ENCODE assay signal across 8 mouse cellular contexts in the genomic region with DNA sequence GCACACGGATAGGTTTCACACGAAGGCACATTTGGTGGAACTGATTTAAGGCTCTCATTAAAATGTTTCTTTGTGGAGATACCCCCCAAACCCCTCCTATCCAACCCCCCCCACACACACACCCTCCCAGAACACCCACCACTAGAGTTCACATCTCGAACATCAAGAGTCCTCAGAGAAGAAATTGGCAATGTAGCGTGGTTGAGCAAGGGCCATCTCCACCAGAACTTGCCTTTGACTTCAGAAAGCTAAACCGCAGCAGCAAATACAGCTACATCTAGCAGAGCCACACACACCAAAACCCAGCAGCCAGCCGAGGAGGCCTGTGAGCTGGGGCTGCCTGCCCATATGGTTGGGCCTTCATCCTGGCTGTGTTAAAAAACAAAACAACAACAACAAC. TPM values are rescaled to one million over a fixed set of nuclear protein-coding genes. Genes with fewer than 3 reads are reported as not detected.
DNase-seq lines count a peak whose midpoint lies in the region; ATAC-seq lines count a peak whose summit lies in the region.
"Had no signal": no experiment of that assay in that cellular context is flagged by ENCODE, and none has a peak within 500 bp of the region (broad histone marks: within the 10 kb centered on the region; RNA-seq: fewer than 3 reads in every experiment).

No protein-coding gene starts in this region.

- peak overlapping the region; percentile 88 for H3K4me3 ChIP-seq in neural tube, embryonic 11.5 days (ENCODE audit: low read depth, low read length)
- peak overlapping the region; percentile 96 for H3K4me3 ChIP-seq in hindbrain, embryonic 13.5 days

- H3K27ac ChIP-seq in neural tube, embryonic 11.5 days (ENCODE audit: low read depth, low read length) = no peak overlapping the region
- no peak overlapping the region for H3K27ac ChIP-seq in hindbrain, embryonic 13.5 days

- peak overlapping the region; percentile 84; the same call in 1 of the 2 replicates for H3K9ac ChIP-seq in neural tube, embryonic 11.5 days (ENCODE audit: low read length)
- H3K9ac ChIP-seq in hindbrain, embryonic 13.5 days = peak overlapping the region; percentile 98

- no peaks in the 10 kb centered on the region for H3K27me3 ChIP-seq in neural tube, embryonic 11.5 days (ENCODE audit: control insufficient read depth, insufficient read depth, low read length)
- no peaks in the 10 kb centered on the region for H3K27me3 ChIP-seq in hindbrain, embryonic 13.5 days

- H3K4me1 ChIP-seq in neural tube, embryonic 11.5 days (ENCODE audit: control insufficient read depth, insufficient read depth, low read length) = peaks cover 44% of the 10 kb centered on the region
- peaks cover 60% of the 10 kb centered on the region for H3K4me1 ChIP-seq in hindbrain, embryonic 13.5 days (replicated peaks)

- ATAC-seq in neural tube, embryonic 11.5 days (ENCODE audit: insufficient read depth, low FRiP score, low TSS enrichment) = no peak
- ATAC-seq in hindbrain, embryonic 13.5 days (ENCODE audit: low FRiP score) = no peak
- no peak for ATAC-seq in inflammation-experienced regulatory T-cells, adult 6 months

- peak overlapping the region; percentile 57 for H3K4me2 ChIP-seq in neural tube, embryonic 11.5 days (ENCODE audit: low read depth)
- H3K4me2 ChIP-seq in hindbrain, embryonic 13.5 days = peak overlapping the region; percentile 71

- WGBS in neural tube, embryonic 11.5 days = 24% methylated on average over 6 of the region's 6 CpGs
- 62% methylated on average over 6 of the region's 6 CpGs for WGBS in hindbrain, embryonic 13.5 days

- no peaks in the 10 kb centered on the region; the same call in 1 of the 2 replicates for H3K36me3 ChIP-seq in neural tube, embryonic 11.5 days (ENCODE audit: control insufficient read depth, insufficient read depth, low read length)
- H3K36me3 ChIP-seq in hindbrain, embryonic 13.5 days = peaks cover 11% of the 10 kb centered on the region

- no peaks in the 10 kb centered on the region for H3K9me3 ChIP-seq in neural tube, embryonic 11.5 days (ENCODE audit: control insufficient read depth, low read length)
- no peaks in the 10 kb centered on the region for H3K9me3 ChIP-seq in hindbrain, embryonic 13.5 days

- DNase-seq in neural tube, embryonic 11.5 days (ENCODE audit: low spot score) = no peak
- no peak for DNase-seq in neural tube, embryonic 10.5 days (ENCODE audit: extremely low spot score, low spot score)
- DNase-seq in lung, postnatal 36 days = peak; percentile 37
- DNase-seq in cerebellum, adult 9-10 months = no peak
- DNase-seq in T-cell, adult 2 months (ENCODE audit: low spot score) = no peak
- DNase-seq: layer of hippocampus, adult 9-11 months had no signal

RNA-seq across cellular contexts. Expression of gene Ptk7, which starts 1.9 kb away (rescaled TPM):
- 32.9 and 35.8 TPM in 2 replicates for polyA plus RNA-seq in neural tube, embryonic 11.5 days (2014; fragmentation: Nextera tagmentation; extraction: Ambion mirVana)
- 39.9 and 40.7 TPM in 2 replicates for polyA plus RNA-seq in hindbrain, embryonic 13.5 days (2015; fragmentation: Nextera tagmentation; extraction: Ambion mirVana)
- not detected for polyA plus RNA-seq in inflammation-experienced regulatory T-cells, adult 6 months (2017; shearing (Covaris generic))

RNA-seq across cellular contexts. Expression of gene Klc4, which starts 18.4 kb away (rescaled TPM):
- polyA plus RNA-seq in neural tube, embryonic 11.5 days (2014; fragmentation: Nextera tagmentation; extraction: Ambion mirVana) = 36.4 and 38.4 TPM in 2 replicates
- 45.1 and 45.9 TPM in 2 replicates for polyA plus RNA-seq in hindbrain, embryonic 13.5 days (2015; fragmentation: Nextera tagmentation; extraction: Ambion mirVana)
- polyA plus RNA-seq in inflammation-experienced regulatory T-cells, adult 6 months (2017; shearing (Covaris generic)) = 10 to 100 TPM in 1 of 3 experiments, 1 to 10 TPM in 2; 7.6 to 10.1 (median 9.1) TPM

RNA-seq across cellular contexts. Expression of gene Mrpl2, which starts 18.6 kb away (rescaled TPM):
- polyA plus RNA-seq in neural tube, embryonic 11.5 days (2014; fragmentation: Nextera tagmentation; extraction: Ambion mirVana) = 104 and 113 TPM in 2 replicates
- 73.5 and 75.6 TPM in 2 replicates for polyA plus RNA-seq in hindbrain, embryonic 13.5 days (2015; fragmentation: Nextera tagmentation; extraction: Ambion mirVana)
- polyA plus RNA-seq in inflammation-experienced regulatory T-cells, adult 6 months (2017; shearing (Covaris generic)) = 10 to 100 TPM; 59.1 to 81.9 (median 60.2) TPM

RNA-seq across cellular contexts. Expression of gene Cul7, which starts 22.7 kb away (rescaled TPM):
- polyA plus RNA-seq in neural tube, embryonic 11.5 days (2014; fragmentation: Nextera tagmentation; extraction: Ambion mirVana) = 31.7 and 37.0 TPM in 2 replicates
- 40.0 and 41.2 TPM in 2 replicates for polyA plus RNA-seq in hindbrain, embryonic 13.5 days (2015; fragmentation: Nextera tagmentation; extraction: Ambion mirVana)
- 1 to 10 TPM; 1.7 to 4.1 (median 2.5) TPM for polyA plus RNA-seq in inflammation-experienced regulatory T-cells, adult 6 months (2017; shearing (Covaris generic))

RNA-seq across cellular contexts. Expression of gene Rrp36, which starts 46.7 kb away (rescaled TPM):
- 49.8 and 53.5 TPM in 2 replicates for polyA plus RNA-seq in neural tube, embryonic 11.5 days (2014; fragmentation: Nextera tagmentation; extraction: Ambion mirVana)
- polyA plus RNA-seq in hindbrain, embryonic 13.5 days (2015; fragmentation: Nextera tagmentation; extraction: Ambion mirVana) = 52.3 and 56.2 TPM in 2 replicates
- polyA plus RNA-seq in inflammation-experienced regulatory T-cells, adult 6 months (2017; shearing (Covaris generic)) = 10 to 100 TPM; 47.3 to 50.7 (median 47.7) TPM

Comparison
In these comparisons a context has a peak if more than half of its experiments do, and no peak if none do; other contexts are left out.
1. RNA of gene Ptk7, which starts 1.9 kb away (polyA plus RNA-seq): 39.9 to 40.7 TPM in hindbrain, embryonic 13.5 days and 32.9 to 35.8 TPM in neural tube, embryonic 11.5 days; not detected in inflammation-experienced regulatory T-cells, adult 6 months; every median in the first group is over 10 times any median in the second.